Mouse (Mus musculus) lung, postnatal 0 days (tissue): ENCODE data around the gene Glrx5.

Source experiments
- CTCF ChIP-seq: IDR thresholded peaks from 2 replicates; pipeline ENCODE4 v1.5.1; 2016; ENCODE audit warnings: antibody characterized with exemption, mild to moderate bottlenecking
- EP300 ChIP-seq: IDR thresholded peaks from 2 replicates; pipeline ENCODE4 v1.6.1; 2016; ENCODE audit warnings: antibody characterized with exemption, mild to moderate bottlenecking, control low read depth

GRCm38 (mm10) chr12:105032147-105032831 is at the start of gene Glrx5:
- TF ChIP-seq CTCF (no peak; the same call in 1 of the 2 replicates), EP300 (peak; percentile 28; the same call in 1 of the 2 replicates)
